Mouse (Mus musculus): ENCODE results near the gene Gsn. TPM values are rescaled to one million over a fixed set of nuclear protein-coding genes. Genes with fewer than 3 reads are reported as not detected.

The Gsn gene
- polyA plus RNA-seq, 1 experiment from 2014 or later, result 76.4 TPM

DNA sequence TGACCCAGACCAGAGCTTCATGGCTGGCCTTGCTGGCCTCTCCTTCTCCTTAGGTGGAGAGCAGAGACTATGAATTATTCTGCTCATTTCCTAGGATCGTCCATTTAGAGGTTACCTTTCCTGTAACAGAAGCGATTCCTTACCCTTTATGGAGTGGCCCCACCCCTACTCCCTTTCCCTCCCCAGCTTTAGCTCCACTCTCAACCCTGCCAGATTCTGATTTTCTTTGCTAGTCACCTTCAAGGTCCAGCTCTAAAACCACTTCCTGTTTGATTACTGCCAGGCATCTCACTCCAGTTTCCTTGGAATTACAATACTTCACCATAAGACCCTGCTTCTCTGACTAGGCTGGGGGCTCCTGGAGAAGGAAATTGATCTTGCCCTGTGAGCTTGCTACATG is 39.5 kb upstream of the Gsn start:
- Histone ChIP-seq H3K9me3 (ENCODE audit: control insufficient read depth, low read length) (no peaks in the 10 kb centered on the region), H3K4me1 (replicated peaks; ENCODE audit: control insufficient read depth, insufficient read depth, low read length) (peaks cover 9% of the 10 kb centered on the region; the same call in 1 of the 2 replicates), H3K27me3 (replicated peaks; ENCODE audit: control insufficient read depth, insufficient read depth, low read length) (no peaks in the 10 kb centered on the region), H3K27ac (ENCODE audit: low read depth, low read length) (no peak overlapping the region), H3K4me3 (ENCODE audit: low read depth, low read length) (no peak overlapping the region), H3K36me3 (ENCODE audit: control insufficient read depth, insufficient read depth, low read length) (no peaks in the 10 kb centered on the region), H3K9ac (ENCODE audit: low read depth, low read length) (no peak overlapping the region), H3K4me2 (no peak overlapping the region)
- DNase-seq (ENCODE audit: low spot score) (peak; percentile 14), ATAC-seq (replicated peaks; ENCODE audit: low FRiP score) (no peak)
- 60% methylated on average over 2 of the region's 2 CpGs for WGBS

GRCm38 (mm10) chr2:35218736-35219135 is 37.4 kb upstream of the Gsn start:
- Histone ChIP-seq H3K36me3 (ENCODE audit: control insufficient read depth, insufficient read depth, low read length) (no peaks in the 10 kb centered on the region), H3K27ac (ENCODE audit: low read depth, low read length) (no peak overlapping the region), H3K9ac (ENCODE audit: low read depth, low read length) (no peak overlapping the region), H3K9me3 (ENCODE audit: control insufficient read depth, low read length) (no peaks in the 10 kb centered on the region), H3K4me2 (no peak overlapping the region), H3K4me1 (replicated peaks; ENCODE audit: control insufficient read depth, insufficient read depth, low read length) (peaks cover 2% of the 10 kb centered on the region; the same call in 1 of the 2 replicates), H3K4me3 (ENCODE audit: low read depth, low read length) (no peak overlapping the region), H3K27me3 (replicated peaks; ENCODE audit: control insufficient read depth, insufficient read depth, low read length) (no peaks in the 10 kb centered on the region)
- ATAC-seq (replicated peaks; ENCODE audit: low FRiP score) (no peak), DNase-seq (ENCODE audit: low spot score) (no peak)
- 86% methylated on average over 3 of the region's 3 CpGs for WGBS

- Histone ChIP-seq H3K9me3 (ENCODE audit: control insufficient read depth, low read length) (no peaks in the 10 kb centered on the region), H3K4me1 (replicated peaks; ENCODE audit: control insufficient read depth, insufficient read depth, low read length) (no peaks in the 10 kb centered on the region), H3K4me3 (ENCODE audit: low read depth, low read length) (no peak overlapping the region), H3K4me2 (no peak overlapping the region), H3K9ac (ENCODE audit: low read depth, low read length) (no peak overlapping the region), H3K36me3 (ENCODE audit: control insufficient read depth, insufficient read depth, low read length) (no peaks in the 10 kb centered on the region), H3K27me3 (replicated peaks; ENCODE audit: control insufficient read depth, insufficient read depth, low read length) (no peaks in the 10 kb centered on the region), H3K27ac (ENCODE audit: low read depth, low read length) (no peak overlapping the region)
- 60% methylated on average over 6 of the region's 6 CpGs for WGBS
- DNase-seq (ENCODE audit: low spot score) (no peak), ATAC-seq (replicated peaks; ENCODE audit: low FRiP score) (no peak)
Observed at GRCm38 (mm10) chr2:35222822-35223391, 33.3 kb upstream of the Gsn start.

GRCm38 (mm10) chr2:35224285-35224684 is 31.9 kb upstream of the Gsn start:
- ATAC-seq (replicated peaks; ENCODE audit: low FRiP score) (no peak), DNase-seq (ENCODE audit: low spot score) (no peak)
- no peaks in the 10 kb centered on the region for H3K4me1 ChIP-seq (replicated peaks; ENCODE audit: control insufficient read depth, insufficient read depth, low read length)
- H3K9me3 ChIP-seq (ENCODE audit: control insufficient read depth, low read length), result no peaks in the 10 kb centered on the region
- no peaks in the 10 kb centered on the region for H3K36me3 ChIP-seq (ENCODE audit: control insufficient read depth, insufficient read depth, low read length)
- H3K4me2 ChIP-seq, result no peak overlapping the region
- H3K9ac ChIP-seq (ENCODE audit: low read depth, low read length), result no peak overlapping the region
- WGBS, result 86% methylated on average over 15 of the region's 15 CpGs
- no peaks in the 10 kb centered on the region for H3K27me3 ChIP-seq (replicated peaks; ENCODE audit: control insufficient read depth, insufficient read depth, low read length)
- H3K4me3 ChIP-seq (ENCODE audit: low read depth, low read length), result no peak overlapping the region
- H3K27ac ChIP-seq (ENCODE audit: low read depth, low read length), result no peak overlapping the region

- Histone ChIP-seq H3K4me3 (ENCODE audit: low read depth, low read length) (no peak overlapping the region), H3K36me3 (ENCODE audit: control insufficient read depth, insufficient read depth, low read length) (no peaks in the 10 kb centered on the region), H3K4me1 (replicated peaks; ENCODE audit: control insufficient read depth, insufficient read depth, low read length) (peaks cover 3% of the 10 kb centered on the region; the same call in 1 of the 2 replicates), H3K27me3 (replicated peaks; ENCODE audit: control insufficient read depth, insufficient read depth, low read length) (no peaks in the 10 kb centered on the region), H3K9me3 (ENCODE audit: control insufficient read depth, low read length) (no peaks in the 10 kb centered on the region), H3K9ac (ENCODE audit: low read depth, low read length) (no peak overlapping the region), H3K27ac (ENCODE audit: low read depth, low read length) (no peak overlapping the region), H3K4me2 (no peak overlapping the region)
- WGBS, result 72% methylated on average over 4 of the region's 4 CpGs
- DNase-seq (ENCODE audit: low spot score) (no peak), ATAC-seq (replicated peaks; ENCODE audit: low FRiP score) (no peak)
Observed at GRCm38 (mm10) chr2:35228145-35228544, 28.0 kb upstream of the Gsn start.

DNA sequence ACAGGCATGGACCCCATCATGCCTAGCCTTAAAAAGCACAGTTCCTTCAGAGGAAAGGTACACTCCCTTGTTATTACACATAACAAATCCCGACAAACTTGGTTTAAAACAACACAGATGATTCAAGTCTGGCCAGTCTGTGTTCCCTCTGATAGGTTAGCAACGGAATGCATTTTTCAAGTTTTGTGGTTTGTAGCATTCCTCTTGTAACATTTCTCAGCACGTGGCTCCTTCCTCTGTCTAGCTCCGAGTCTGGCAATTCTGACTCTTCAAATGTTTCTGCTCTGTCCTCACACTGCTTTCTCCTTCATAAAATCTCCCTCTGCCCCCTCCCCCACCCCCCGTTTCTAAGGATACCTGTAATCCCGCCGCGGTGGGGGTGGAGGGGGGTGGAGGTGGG is 26.0 kb upstream of the Gsn start:
- Histone ChIP-seq H3K4me3 (ENCODE audit: low read depth, low read length) (no peak overlapping the region), H3K27me3 (replicated peaks; ENCODE audit: control insufficient read depth, insufficient read depth, low read length) (no peaks in the 10 kb centered on the region), H3K9ac (ENCODE audit: low read depth, low read length) (no peak overlapping the region), H3K27ac (ENCODE audit: low read depth, low read length) (no peak overlapping the region), H3K4me2 (no peak overlapping the region), H3K36me3 (ENCODE audit: control insufficient read depth, insufficient read depth, low read length) (no peaks in the 10 kb centered on the region), H3K9me3 (ENCODE audit: control insufficient read depth, low read length) (no peaks in the 10 kb centered on the region), H3K4me1 (replicated peaks; ENCODE audit: control insufficient read depth, insufficient read depth, low read length) (peaks cover 3% of the 10 kb centered on the region; the same call in 1 of the 2 replicates)
- DNase-seq (ENCODE audit: low spot score) (no peak), ATAC-seq (replicated peaks; ENCODE audit: low FRiP score) (no peak)
- WGBS, result 24% methylated on average over 8 of the region's 8 CpGs

GRCm38 (mm10) chr2:35231871-35232270 is 24.3 kb upstream of the Gsn start:
- Histone ChIP-seq H3K4me1 (replicated peaks; ENCODE audit: control insufficient read depth, insufficient read depth, low read length) (peaks cover 3% of the 10 kb centered on the region; the same call in 1 of the 2 replicates), H3K4me3 (ENCODE audit: low read depth, low read length) (no peak overlapping the region), H3K9me3 (ENCODE audit: control insufficient read depth, low read length) (no peaks in the 10 kb centered on the region), H3K27ac (ENCODE audit: low read depth, low read length) (no peak overlapping the region), H3K4me2 (no peak overlapping the region), H3K27me3 (replicated peaks; ENCODE audit: control insufficient read depth, insufficient read depth, low read length) (no peaks in the 10 kb centered on the region), H3K9ac (ENCODE audit: low read depth, low read length) (no peak overlapping the region), H3K36me3 (ENCODE audit: control insufficient read depth, insufficient read depth, low read length) (no peaks in the 10 kb centered on the region)
- 57% methylated on average over 2 of the region's 2 CpGs for WGBS
- ATAC-seq (replicated peaks; ENCODE audit: low FRiP score), result no peak
- DNase-seq (ENCODE audit: low spot score), result no peak

DNA sequence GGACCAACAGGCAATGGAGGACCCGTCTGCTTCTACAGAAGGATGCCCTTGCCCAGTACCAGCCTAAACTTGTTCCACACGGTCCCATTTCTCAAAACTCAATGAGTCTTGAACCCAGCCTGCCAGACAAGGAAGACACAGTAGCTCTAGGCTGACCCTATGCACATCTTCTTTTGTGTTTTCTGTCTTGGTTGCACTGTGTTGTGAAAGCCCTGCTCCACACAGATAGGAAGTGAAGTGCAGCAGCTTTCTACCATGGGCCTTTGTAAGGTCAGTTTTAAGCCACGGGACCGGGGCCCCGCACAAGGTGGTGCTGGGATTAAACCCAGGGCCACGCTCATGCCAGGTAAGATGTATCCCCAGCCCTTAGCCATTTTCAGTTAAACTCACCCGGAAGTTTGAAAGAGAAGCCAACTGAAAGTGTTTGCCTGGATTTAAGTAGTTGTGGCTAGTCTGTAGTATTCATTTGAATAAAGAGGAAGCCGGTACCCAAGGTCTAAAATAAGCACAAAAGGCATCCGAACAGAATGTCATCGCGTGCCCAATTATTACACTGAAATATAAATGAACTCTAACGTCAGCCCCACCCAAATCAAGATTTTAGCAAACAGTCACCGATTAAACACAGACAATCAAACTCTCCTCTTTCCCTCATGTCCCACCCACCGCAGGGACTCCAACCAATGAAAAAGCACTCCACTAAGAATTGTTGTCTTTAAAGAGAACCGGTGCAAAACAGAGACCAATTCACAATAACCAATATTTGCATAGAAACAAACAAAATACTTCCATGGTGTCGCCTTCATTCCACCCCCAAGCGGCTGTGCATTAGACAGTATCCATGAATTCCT is 23.4 kb upstream of the Gsn start:
- Histone ChIP-seq H3K9me3 (ENCODE audit: control insufficient read depth, low read length) (no peaks in the 10 kb centered on the region), H3K4me3 (ENCODE audit: low read depth, low read length) (no peak overlapping the region), H3K27ac (ENCODE audit: low read depth, low read length) (no peak overlapping the region), H3K36me3 (ENCODE audit: control insufficient read depth, insufficient read depth, low read length) (no peaks in the 10 kb centered on the region), H3K9ac (ENCODE audit: low read depth, low read length) (no peak overlapping the region), H3K27me3 (replicated peaks; ENCODE audit: control insufficient read depth, insufficient read depth, low read length) (no peaks in the 10 kb centered on the region), H3K4me1 (replicated peaks; ENCODE audit: control insufficient read depth, insufficient read depth, low read length) (peaks cover 3% of the 10 kb centered on the region; the same call in 1 of the 2 replicates), H3K4me2 (no peak overlapping the region)
- ATAC-seq (replicated peaks; ENCODE audit: low FRiP score) (no peak), DNase-seq (ENCODE audit: low spot score) (no peak)
- WGBS, result 57% methylated on average over 17 of the region's 17 CpGs

GRCm38 (mm10) chr2:35233898-35234297 is 22.3 kb upstream of the Gsn start:
- Histone ChIP-seq H3K36me3 (ENCODE audit: control insufficient read depth, insufficient read depth, low read length) (no peaks in the 10 kb centered on the region), H3K27me3 (replicated peaks; ENCODE audit: control insufficient read depth, insufficient read depth, low read length) (no peaks in the 10 kb centered on the region), H3K9ac (ENCODE audit: low read depth, low read length) (no peak overlapping the region), H3K4me3 (ENCODE audit: low read depth, low read length) (no peak overlapping the region), H3K27ac (ENCODE audit: low read depth, low read length) (no peak overlapping the region), H3K9me3 (ENCODE audit: control insufficient read depth, low read length) (no peaks in the 10 kb centered on the region), H3K4me1 (replicated peaks; ENCODE audit: control insufficient read depth, insufficient read depth, low read length) (peaks cover 3% of the 10 kb centered on the region; the same call in 1 of the 2 replicates), H3K4me2 (no peak overlapping the region)
- ATAC-seq (replicated peaks; ENCODE audit: low FRiP score), result no peak
- 35% methylated on average over 3 of the region's 3 CpGs for WGBS
- no peak for DNase-seq (ENCODE audit: low spot score)
